Mouse (Mus musculus): Measurements from ENCODE around the gene Kank1. TPM values are rescaled to one million over a fixed set of nuclear protein-coding genes. Genes with fewer than 3 reads are reported as not detected.

The Kank1 gene
- polyA plus RNA-seq, 1 experiment from 2014 or later, result 19.6 TPM

GRCm38 (mm10) chr19:25299852-25300670 is 63.3 kb downstream of the Kank1 start:
- H3K4me3 ChIP-seq, result no peak overlapping the region
- H3K9me3 ChIP-seq, result no peaks in the 10 kb centered on the region
- no peak for DNase-seq (ENCODE audit: extremely low spot score, low spot score)
- H3K36me3 ChIP-seq (replicated peaks), result no peaks in the 10 kb centered on the region
- H3K27me3 ChIP-seq (ENCODE audit: poor library complexity, severe bottlenecking), result no peaks in the 10 kb centered on the region
- 90% methylated on average over 14 of the region's 14 CpGs for WGBS
- H3K27ac ChIP-seq, result no peak overlapping the region
- H3K4me1 ChIP-seq, result no peaks in the 10 kb centered on the region

- 93% methylated on average over 5 of the region's 5 CpGs for WGBS
- no peak overlapping the region for H3K27ac ChIP-seq
- H3K36me3 ChIP-seq (replicated peaks), result no peaks in the 10 kb centered on the region
- H3K4me3 ChIP-seq, result no peak overlapping the region
- no peaks in the 10 kb centered on the region for H3K4me1 ChIP-seq
- no peak for DNase-seq (ENCODE audit: extremely low spot score, low spot score)
- H3K9me3 ChIP-seq, result no peaks in the 10 kb centered on the region
- H3K27me3 ChIP-seq (ENCODE audit: poor library complexity, severe bottlenecking), result no peaks in the 10 kb centered on the region
Measured at GRCm38 (mm10) chr19:25301189-25301588, 64.4 kb downstream of the Kank1 start.

- H3K4me1 ChIP-seq, result peaks cover 30% of the 10 kb centered on the region
- DNase-seq (ENCODE audit: extremely low spot score, low spot score), result no peak
- no peaks in the 10 kb centered on the region for H3K9me3 ChIP-seq
- WGBS, result 66% methylated on average over 9 of the region's 9 CpGs
- H3K27me3 ChIP-seq (ENCODE audit: poor library complexity, severe bottlenecking), result no peaks in the 10 kb centered on the region
- no peaks in the 10 kb centered on the region for H3K36me3 ChIP-seq (replicated peaks)
- no peak overlapping the region for H3K4me3 ChIP-seq
- H3K27ac ChIP-seq, result no peak overlapping the region
Measured at GRCm38 (mm10) chr19:25306277-25306676, 69.5 kb downstream of the Kank1 start.

- WGBS, result 51% methylated on average over 2 of the region's 2 CpGs
- no peaks in the 10 kb centered on the region for H3K9me3 ChIP-seq
- H3K27ac ChIP-seq, result no peak overlapping the region
- no peaks in the 10 kb centered on the region for H3K27me3 ChIP-seq (ENCODE audit: poor library complexity, severe bottlenecking)
- peaks cover 48% of the 10 kb centered on the region for H3K4me1 ChIP-seq
- H3K36me3 ChIP-seq (replicated peaks), result no peaks in the 10 kb centered on the region
- H3K4me3 ChIP-seq, result no peak overlapping the region
- DNase-seq (ENCODE audit: extremely low spot score, low spot score), result no peak
Measured at GRCm38 (mm10) chr19:25308156-25308555, 71.4 kb downstream of the Kank1 start.

- no peak overlapping the region for H3K4me3 ChIP-seq
- 28% methylated on average over 12 of the region's 12 CpGs for WGBS
- H3K4me1 ChIP-seq, result peaks cover 49% of the 10 kb centered on the region
- H3K9me3 ChIP-seq, result no peaks in the 10 kb centered on the region
- no peak for DNase-seq (ENCODE audit: extremely low spot score, low spot score)
- H3K27me3 ChIP-seq (ENCODE audit: poor library complexity, severe bottlenecking), result no peaks in the 10 kb centered on the region
- H3K36me3 ChIP-seq (replicated peaks), result no peaks in the 10 kb centered on the region
- H3K27ac ChIP-seq, result peak overlapping the region; percentile 25; the same call in 1 of the 2 replicates
Measured at GRCm38 (mm10) chr19:25308763-25309162, 72.0 kb downstream of the Kank1 start.

- no peaks in the 10 kb centered on the region for H3K36me3 ChIP-seq (replicated peaks)
- no peak overlapping the region; the same call in 1 of the 2 replicates for H3K27ac ChIP-seq
- peaks cover 49% of the 10 kb centered on the region for H3K4me1 ChIP-seq
- no peak for DNase-seq (ENCODE audit: extremely low spot score, low spot score)
- H3K9me3 ChIP-seq, result no peaks in the 10 kb centered on the region
- H3K27me3 ChIP-seq (ENCODE audit: poor library complexity, severe bottlenecking), result no peaks in the 10 kb centered on the region
- WGBS, result 81% methylated on average over 5 of the region's 5 CpGs
- no peak overlapping the region for H3K4me3 ChIP-seq
Measured at GRCm38 (mm10) chr19:25310989-25311388, 74.2 kb downstream of the Kank1 start.

- Histone ChIP-seq H3K27ac (no peak overlapping the region; the same call in 1 of the 2 replicates), H3K4me1 (peaks cover 49% of the 10 kb centered on the region), H3K4me3 (no peak overlapping the region), H3K27me3 (ENCODE audit: poor library complexity, severe bottlenecking) (no peaks in the 10 kb centered on the region), H3K36me3 (replicated peaks) (no peaks in the 10 kb centered on the region), H3K9me3 (no peaks in the 10 kb centered on the region)
- 55% methylated on average over 7 of the region's 7 CpGs for WGBS
- no peak for DNase-seq (ENCODE audit: extremely low spot score, low spot score)
Measured at GRCm38 (mm10) chr19:25311626-25312025, 74.9 kb downstream of the Kank1 start.

GRCm38 (mm10) chr19:25315458-25315889 is 78.7 kb downstream of the Kank1 start:
- Histone ChIP-seq H3K4me1 (peaks cover 33% of the 10 kb centered on the region), H3K36me3 (replicated peaks) (no peaks in the 10 kb centered on the region), H3K27ac (no peak overlapping the region), H3K4me3 (no peak overlapping the region), H3K27me3 (ENCODE audit: poor library complexity, severe bottlenecking) (no peaks in the 10 kb centered on the region), H3K9me3 (no peaks in the 10 kb centered on the region)
- DNase-seq (ENCODE audit: extremely low spot score, low spot score), result no peak
- WGBS, result 84% methylated on average over 14 of the region's 14 CpGs

GRCm38 (mm10) chr19:25315993-25316392 is 79.2 kb downstream of the Kank1 start:
- no peaks in the 10 kb centered on the region for H3K36me3 ChIP-seq (replicated peaks)
- H3K4me1 ChIP-seq, result peaks cover 28% of the 10 kb centered on the region
- 89% methylated on average over 5 of the region's 5 CpGs for WGBS
- H3K9me3 ChIP-seq, result no peaks in the 10 kb centered on the region
- no peak overlapping the region for H3K4me3 ChIP-seq
- H3K27me3 ChIP-seq (ENCODE audit: poor library complexity, severe bottlenecking), result no peaks in the 10 kb centered on the region
- no peak overlapping the region for H3K27ac ChIP-seq
- no peak for DNase-seq (ENCODE audit: extremely low spot score, low spot score)

GRCm38 (mm10) chr19:25324265-25324664 is 87.5 kb downstream of the Kank1 start:
- WGBS, result 88% methylated on average over 7 of the region's 7 CpGs
- H3K4me1 ChIP-seq, result peaks cover 18% of the 10 kb centered on the region
- no peaks in the 10 kb centered on the region for H3K9me3 ChIP-seq
- no peak overlapping the region for H3K27ac ChIP-seq
- H3K4me3 ChIP-seq, result no peak overlapping the region
- no peaks in the 10 kb centered on the region for H3K27me3 ChIP-seq (ENCODE audit: poor library complexity, severe bottlenecking)
- no peak for DNase-seq (ENCODE audit: extremely low spot score, low spot score)
- no peaks in the 10 kb centered on the region for H3K36me3 ChIP-seq (replicated peaks)

- H3K4me1 ChIP-seq, result peaks cover 17% of the 10 kb centered on the region
- H3K27me3 ChIP-seq (ENCODE audit: poor library complexity, severe bottlenecking), result no peaks in the 10 kb centered on the region
- no peak overlapping the region for H3K27ac ChIP-seq
- 80% methylated on average over 9 of the region's 9 CpGs for WGBS
- no peak overlapping the region for H3K4me3 ChIP-seq
- no peak for DNase-seq (ENCODE audit: extremely low spot score, low spot score)
- no peaks in the 10 kb centered on the region for H3K36me3 ChIP-seq (replicated peaks)
- H3K9me3 ChIP-seq, result no peaks in the 10 kb centered on the region
Measured at GRCm38 (mm10) chr19:25325113-25326001, 88.6 kb downstream of the Kank1 start.

GRCm38 (mm10) chr19:25326002-25326300 is 89.2 kb downstream of the Kank1 start:
- Histone ChIP-seq H3K27ac (no peak overlapping the region), H3K4me3 (no peak overlapping the region), H3K27me3 (ENCODE audit: poor library complexity, severe bottlenecking) (no peaks in the 10 kb centered on the region), H3K9me3 (no peaks in the 10 kb centered on the region), H3K36me3 (replicated peaks) (no peaks in the 10 kb centered on the region), H3K4me1 (peaks cover 17% of the 10 kb centered on the region)
- DNase-seq (ENCODE audit: extremely low spot score, low spot score), result no peak
- WGBS, result 87% methylated on average over 4 of the region's 4 CpGs

- WGBS, result 75% methylated on average over 6 of the region's 6 CpGs
- no peaks in the 10 kb centered on the region for H3K27me3 ChIP-seq (ENCODE audit: poor library complexity, severe bottlenecking)
- no peak for DNase-seq (ENCODE audit: extremely low spot score, low spot score)
- H3K27ac ChIP-seq, result no peak overlapping the region
- no peaks in the 10 kb centered on the region for H3K36me3 ChIP-seq (replicated peaks)
- peaks cover 3% of the 10 kb centered on the region; the same call in 1 of the 2 replicates for H3K9me3 ChIP-seq
- H3K4me3 ChIP-seq, result no peak overlapping the region
- H3K4me1 ChIP-seq, result peaks cover 17% of the 10 kb centered on the region
Measured at GRCm38 (mm10) chr19:25327633-25328032, 90.9 kb downstream of the Kank1 start.
